Mouse (Mus musculus): Measurements from ENCODE around the gene Tmem132b.

Tmem132b gene

GRCm38 (mm10) chr5:125585211-125585610, 53.6 kb downstream of the Tmem132b start:
- TF ChIP-seq GATA4 (IDR thresholded peaks at IDR 0.05; ENCODE audit: insufficient replicate concordance, low read length) = no peak

GRCm38 (mm10) chr5:125588203-125588602, 56.6 kb downstream of the Tmem132b start:
- no peak for TF ChIP-seq GATA4 (IDR thresholded peaks at IDR 0.05; ENCODE audit: insufficient replicate concordance, low read length)

GRCm38 (mm10) chr5:125588876-125589667, 57.5 kb downstream of the Tmem132b start:
- no peak for TF ChIP-seq GATA4 (IDR thresholded peaks at IDR 0.05; ENCODE audit: insufficient replicate concordance, low read length)

- TF ChIP-seq GATA4 (IDR thresholded peaks at IDR 0.05; ENCODE audit: insufficient replicate concordance, low read length) = no peak
Observed at GRCm38 (mm10) chr5:125598056-125598455, 66.5 kb downstream of the Tmem132b start.

- no peak for TF ChIP-seq GATA4 (IDR thresholded peaks at IDR 0.05; ENCODE audit: insufficient replicate concordance, low read length)
Observed at GRCm38 (mm10) chr5:125607146-125607545, 75.6 kb downstream of the Tmem132b start.

- no peak for TF ChIP-seq GATA4 (IDR thresholded peaks at IDR 0.05; ENCODE audit: insufficient replicate concordance, low read length)
Observed at GRCm38 (mm10) chr5:125609968-125610367, 78.4 kb downstream of the Tmem132b start.

GRCm38 (mm10) chr5:125612460-125612859, 80.9 kb downstream of the Tmem132b start:
- no peak for TF ChIP-seq GATA4 (IDR thresholded peaks at IDR 0.05; ENCODE audit: insufficient replicate concordance, low read length)

- no peak for TF ChIP-seq GATA4 (IDR thresholded peaks at IDR 0.05; ENCODE audit: insufficient replicate concordance, low read length)
Observed at GRCm38 (mm10) chr5:125613136-125613535, 81.6 kb downstream of the Tmem132b start.

GRCm38 (mm10) chr5:125614348-125614747, 82.8 kb downstream of the Tmem132b start:
- TF ChIP-seq GATA4 (IDR thresholded peaks at IDR 0.05; ENCODE audit: insufficient replicate concordance, low read length) = no peak

- TF ChIP-seq GATA4 (IDR thresholded peaks at IDR 0.05; ENCODE audit: insufficient replicate concordance, low read length) = no peak
Observed at GRCm38 (mm10) chr5:125617050-125617449, 85.5 kb downstream of the Tmem132b start.

GRCm38 (mm10) chr5:125627816-125628348, 96.3 kb downstream of the Tmem132b start:
- no peak for TF ChIP-seq GATA4 (IDR thresholded peaks at IDR 0.05; ENCODE audit: insufficient replicate concordance, low read length)

GRCm38 (mm10) chr5:125634666-125635065, 103.1 kb downstream of the Tmem132b start:
- TF ChIP-seq GATA4 (IDR thresholded peaks at IDR 0.05; ENCODE audit: insufficient replicate concordance, low read length) = no peak

GRCm38 (mm10) chr5:125640966-125641365, 109.4 kb downstream of the Tmem132b start:
- no peak for TF ChIP-seq GATA4 (IDR thresholded peaks at IDR 0.05; ENCODE audit: insufficient replicate concordance, low read length)

GRCm38 (mm10) chr5:125641531-125642147, 110.1 kb downstream of the Tmem132b start:
- no peak for TF ChIP-seq GATA4 (IDR thresholded peaks at IDR 0.05; ENCODE audit: insufficient replicate concordance, low read length)

GRCm38 (mm10) chr5:125648236-125648635, 116.7 kb downstream of the Tmem132b start:
- TF ChIP-seq GATA4 (IDR thresholded peaks at IDR 0.05; ENCODE audit: insufficient replicate concordance, low read length) = no peak

GRCm38 (mm10) chr5:125649982-125650381, 118.4 kb downstream of the Tmem132b start:
- no peak for TF ChIP-seq GATA4 (IDR thresholded peaks at IDR 0.05; ENCODE audit: insufficient replicate concordance, low read length)

Data from liver, adult (tissue).